Mouse (Mus musculus) olfactory bulb, adult 2 months (tissue): ENCODE measurements around the gene Amelx. TPM values are rescaled to one million over a fixed set of nuclear protein-coding genes. Genes with fewer than 3 reads are reported as not detected.

Source experiments
- H3K27ac ChIP-seq: fragments of 200-500 bp; 2 replicates; pipeline ENCODE4 v1.5.1; 2012; ENCODE audit warnings: low read depth, low read length; ENCODE audit not compliant: insufficient read depth
- H3K4me1 ChIP-seq: fragments of 200-500 bp; 2 replicates; pipeline ENCODE4 v1.6.1; 2012; ENCODE audit warnings: low read length; ENCODE audit not compliant: control insufficient read depth, insufficient read depth
- H3K4me3 ChIP-seq: fragments of 200-500 bp; 2 replicates; pipeline ENCODE4 v1.5.1; 2012; ENCODE audit warnings: mild to moderate bottlenecking, low read depth, low read length, moderate library complexity; ENCODE audit not compliant: insufficient read depth
- CTCF ChIP-seq: fragments of 200-500 bp; IDR thresholded peaks from 2 replicates; pipeline ENCODE4 v1.5.1; 2012; ENCODE audit warnings: low read depth, mild to moderate bottlenecking, low read length, moderate library complexity; ENCODE audit not compliant: insufficient read depth
- POLR2A ChIP-seq: fragments of 200-500 bp; IDR thresholded peaks from 2 replicates; pipeline ENCODE4 v1.6.1; 2012; ENCODE audit warnings: mild to moderate bottlenecking, low read depth, low read length, moderate library complexity; ENCODE audit not compliant: insufficient read depth
- WGBS: fragments of 180-500 bp; shearing (Covaris S2); methylation state at CpG from one replicate; pipeline ENCODE4 v1.1.7; 2018; 5-methylcytosine and 5-hydroxymethylcytosine counted together
- polyA plus RNA-seq: library from polyadenylated mRNA; stranded (reverse); fragments of >200 nt; gene quantifications from 2 replicates; pipeline ENCODE4 v1.2.4, GENCODE M21; 2012; ENCODE audit warnings: low replicate concordance; ENCODE audit not compliant: missing spikeins, insufficient read depth, insufficient read length

Gene Amelx
- polyA plus RNA-seq = not detected in 2 replicates

DNA sequence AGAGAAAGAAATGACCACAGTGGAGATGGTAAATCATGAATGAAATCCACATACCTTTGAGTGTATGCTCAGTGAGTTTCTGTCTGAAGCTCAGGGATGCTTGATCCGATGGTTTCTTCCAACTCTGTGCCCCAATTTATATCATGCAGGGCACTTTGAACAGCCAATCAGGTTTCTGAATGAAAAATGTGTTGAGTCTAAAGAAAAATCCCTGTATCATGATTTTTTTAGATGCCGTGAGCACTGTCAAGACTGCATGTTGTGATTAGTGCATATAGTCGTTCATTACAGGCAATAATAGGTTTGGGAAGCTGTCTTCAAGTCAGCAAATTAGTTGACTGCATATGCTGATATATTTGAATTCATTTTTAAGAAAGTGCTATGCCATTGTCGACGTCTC, at the start of gene Amelx:
TSS of gene Amelx (minus strand) at position 101 of the 400 bp plus-strand sequence.
- H3K27ac ChIP-seq = no peak within 1 kb of the TSS
- H3K4me1 ChIP-seq = no peaks in the 10 kb centered on the region
- no peak within 1 kb of the TSS for H3K4me3 ChIP-seq
- TF ChIP-seq CTCF = no peak
- no peak for TF ChIP-seq POLR2A
- 75% methylated on average over 5 of the region's 5 CpGs for WGBS

DNA sequence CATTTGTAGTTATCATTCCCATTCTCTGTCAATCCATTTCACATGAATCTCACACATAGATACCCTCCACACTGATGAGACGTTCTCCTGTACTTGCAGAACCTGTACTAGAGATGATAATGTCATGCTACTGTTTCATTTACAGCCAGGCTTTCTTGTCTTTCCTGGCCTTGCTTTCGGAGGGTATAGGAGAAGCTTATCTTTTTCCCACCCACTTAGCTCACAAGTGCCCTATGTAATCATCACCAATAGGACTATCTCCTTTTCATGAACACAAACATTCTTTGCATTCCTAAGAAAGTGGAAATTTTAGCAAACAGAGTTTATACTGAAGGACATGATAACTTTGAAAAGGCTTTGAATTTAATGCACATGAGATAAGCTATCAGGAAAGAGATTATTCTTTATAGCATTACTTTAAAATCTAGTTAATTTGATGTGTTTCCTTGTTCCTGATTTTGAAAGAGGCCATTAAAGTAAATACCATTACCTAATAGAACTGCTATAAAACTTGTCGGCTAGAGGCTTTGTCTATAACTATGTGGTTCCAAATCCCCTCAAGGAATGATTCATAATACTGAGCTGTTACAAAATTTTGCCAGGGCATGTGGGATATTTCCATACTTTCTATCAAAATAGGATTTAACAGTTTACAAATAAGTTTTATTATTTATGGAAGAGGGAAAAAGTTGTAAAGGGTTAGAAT, 35.5 kb upstream of the Amelx start:
- Histone ChIP-seq H3K4me1 (no peaks in the 10 kb centered on the region), H3K27ac (no peak overlapping the region), H3K4me3 (no peak overlapping the region)
- TF ChIP-seq CTCF (no peak), POLR2A (no peak)
- WGBS = 77% methylated on average over 3 of the region's 3 CpGs

DNA sequence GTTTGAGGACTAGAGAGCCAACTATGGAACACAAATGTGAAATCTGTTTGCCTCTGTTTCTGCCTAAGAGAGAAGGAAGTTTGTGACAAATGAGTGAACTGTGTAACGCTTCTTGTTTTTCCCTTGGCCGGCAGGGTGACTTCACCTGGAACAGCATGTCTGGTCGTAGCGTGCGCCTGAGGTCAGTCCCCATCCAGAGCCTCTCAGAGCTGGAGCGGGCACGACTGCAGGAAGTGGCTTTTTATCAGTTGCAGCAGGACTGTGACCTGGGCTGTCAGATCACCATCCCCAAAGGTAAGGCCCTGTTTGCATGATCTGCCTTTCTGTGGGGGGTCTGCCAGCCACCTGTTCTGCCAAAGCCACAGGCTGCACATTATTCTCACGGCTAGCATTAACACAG, 33.1 kb upstream of the Amelx start:
- Histone ChIP-seq H3K4me3 (no peak overlapping the region), H3K4me1 (no peaks in the 10 kb centered on the region), H3K27ac (no peak overlapping the region)
- WGBS = 83% methylated on average over 8 of the region's 8 CpGs
- TF ChIP-seq POLR2A (no peak), CTCF (no peak)

DNA sequence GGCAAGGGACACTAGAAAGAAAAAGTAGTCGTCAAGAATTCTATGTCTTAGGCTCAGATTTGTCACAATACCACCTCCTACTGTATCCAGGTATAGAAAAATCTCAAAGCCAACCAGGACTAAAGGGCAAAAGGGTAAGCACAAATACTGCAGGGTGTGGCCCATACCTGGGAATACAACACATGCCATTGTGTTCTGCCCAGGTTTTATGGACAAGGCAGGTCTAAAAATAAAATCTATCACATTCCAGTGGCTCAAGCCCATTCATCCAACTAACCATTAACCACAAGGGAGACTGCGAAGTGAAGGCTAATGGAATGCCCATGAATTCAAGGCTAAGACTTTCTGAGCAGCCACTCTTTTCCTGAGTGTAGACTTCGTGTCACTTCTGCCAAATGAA, 23.0 kb upstream of the Amelx start:
- Histone ChIP-seq H3K4me3 (no peak overlapping the region), H3K27ac (no peak overlapping the region), H3K4me1 (no peaks in the 10 kb centered on the region)
- WGBS = 69% methylated on average over 3 of the region's 3 CpGs
- TF ChIP-seq CTCF (no peak), POLR2A (no peak)

DNA sequence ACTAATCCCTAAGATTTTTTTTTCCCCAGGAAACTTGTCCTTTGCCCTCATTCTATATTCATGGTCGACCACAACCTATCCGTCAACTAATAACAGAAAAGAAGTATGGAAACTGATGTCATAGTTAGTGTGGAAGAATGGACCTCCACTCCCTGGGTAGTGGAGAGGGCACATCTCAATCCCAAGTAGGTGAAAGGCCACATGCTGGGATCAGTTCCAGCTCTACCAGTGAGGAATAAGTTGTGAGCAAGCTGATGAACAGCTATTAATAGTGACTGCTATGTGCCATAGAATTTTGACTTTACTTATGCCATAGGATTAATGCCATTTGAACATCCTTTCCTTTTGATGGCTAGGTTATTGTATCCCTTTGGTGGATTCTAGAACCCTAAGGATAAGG, 8.4 kb downstream of the Amelx start:
- no peak overlapping the region for H3K27ac ChIP-seq
- no peak for TF ChIP-seq CTCF
- TF ChIP-seq POLR2A = no peak
- H3K4me3 ChIP-seq = no peak overlapping the region
- H3K4me1 ChIP-seq = no peaks in the 10 kb centered on the region
- WGBS = 89% methylated on average over 2 of the region's 2 CpGs

DNA sequence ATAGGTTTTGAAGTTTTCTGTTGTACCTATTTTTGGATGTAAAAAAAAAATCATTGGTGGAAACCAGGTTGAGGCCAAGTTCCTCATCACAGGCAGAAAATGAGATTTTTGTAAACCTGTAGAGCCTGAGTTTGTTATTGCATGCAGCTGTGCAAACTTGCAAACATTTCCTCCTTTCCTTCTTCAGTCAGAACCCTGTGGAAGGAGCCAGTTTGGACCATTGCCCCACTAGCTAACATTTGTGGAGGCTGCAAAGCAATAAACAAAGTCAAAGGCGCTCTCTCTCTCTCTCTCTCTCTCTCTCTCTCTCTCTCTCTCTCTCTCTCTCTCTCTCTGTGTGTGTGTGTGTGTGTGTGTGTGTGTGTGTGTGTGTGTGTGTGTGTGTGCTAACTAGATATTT, 13.2 kb downstream of the Amelx start:
- Histone ChIP-seq H3K27ac (no peak overlapping the region), H3K4me3 (no peak overlapping the region), H3K4me1 (no peaks in the 10 kb centered on the region)
- TF ChIP-seq CTCF (no peak), POLR2A (no peak)
- whole genome bisulfite sequencing = 67% methylated on average over 1 of the region's 1 CpGs

DNA sequence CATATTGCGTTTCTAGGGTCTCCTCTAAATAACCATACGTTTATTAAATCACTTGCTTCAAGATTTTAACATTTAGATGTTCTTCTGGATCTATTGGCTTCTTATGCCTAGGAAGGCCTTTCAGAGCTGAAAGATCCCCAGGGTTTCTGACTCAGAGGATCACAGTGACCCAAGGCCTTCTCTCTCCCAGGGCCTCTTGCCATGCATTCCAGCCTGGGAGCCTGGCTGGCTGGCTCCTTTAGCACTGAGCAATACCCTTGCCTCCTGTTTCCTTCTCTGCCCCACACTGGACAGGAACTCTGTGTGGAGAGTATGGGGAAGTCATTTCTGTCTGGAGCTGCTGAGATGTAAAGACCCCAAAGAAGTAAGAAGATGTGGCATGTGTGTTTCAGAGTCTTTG, 16.0 kb downstream of the Amelx start:
- TF ChIP-seq POLR2A (no peak), CTCF (no peak)
- Histone ChIP-seq H3K4me1 (no peaks in the 10 kb centered on the region), H3K4me3 (no peak overlapping the region), H3K27ac (no peak overlapping the region)
- whole genome bisulfite sequencing = 92% methylated on average over 2 of the region's 2 CpGs

DNA sequence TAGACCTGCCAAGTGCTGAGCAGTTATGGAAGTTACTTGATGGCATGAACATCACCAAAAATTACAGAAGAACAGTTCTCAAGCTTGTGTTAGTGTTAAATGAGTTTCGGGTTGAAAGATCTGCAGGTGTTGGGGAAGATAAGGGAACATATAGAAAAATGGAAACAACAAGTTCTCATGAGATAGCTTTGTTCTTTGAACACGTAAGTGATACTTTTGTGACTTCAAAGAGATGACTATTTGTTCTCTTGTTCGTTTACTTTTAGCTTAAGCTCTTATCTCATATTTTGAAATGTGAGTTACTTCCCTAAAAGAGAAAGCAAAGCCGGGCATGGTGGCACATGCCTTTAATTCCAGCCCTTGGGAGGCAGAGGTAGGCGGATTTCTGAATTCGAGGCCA, 28.6 kb downstream of the Amelx start:
- Histone ChIP-seq H3K4me3 (no peak overlapping the region), H3K4me1 (no peaks in the 10 kb centered on the region), H3K27ac (no peak overlapping the region)
- 86% methylated on average over 6 of the region's 6 CpGs for WGBS
- no peak for TF ChIP-seq POLR2A

DNA sequence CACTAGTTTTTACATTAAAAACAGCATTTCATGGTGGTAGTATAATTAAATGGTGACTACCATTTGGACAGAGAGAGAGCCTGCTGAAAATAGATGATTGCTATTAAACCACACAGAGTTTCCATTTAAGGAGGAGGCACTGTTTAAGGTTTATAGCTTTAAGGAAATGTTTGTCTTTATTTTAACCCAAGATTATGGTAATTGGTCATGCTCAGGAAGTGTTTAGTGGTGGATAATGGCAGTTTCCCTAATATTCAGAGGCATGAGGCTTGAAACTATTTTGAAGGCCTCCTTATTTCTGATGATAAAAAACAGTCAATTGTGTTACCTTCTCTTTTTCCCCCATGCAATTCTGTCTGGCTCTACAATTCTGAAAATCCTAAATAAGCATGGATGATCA, 33.2 kb downstream of the Amelx start:
- H3K4me1 ChIP-seq = no peaks in the 10 kb centered on the region
- H3K4me3 ChIP-seq = no peak overlapping the region
- TF ChIP-seq CTCF (no peak), POLR2A (no peak)
- H3K27ac ChIP-seq = no peak overlapping the region

DNA sequence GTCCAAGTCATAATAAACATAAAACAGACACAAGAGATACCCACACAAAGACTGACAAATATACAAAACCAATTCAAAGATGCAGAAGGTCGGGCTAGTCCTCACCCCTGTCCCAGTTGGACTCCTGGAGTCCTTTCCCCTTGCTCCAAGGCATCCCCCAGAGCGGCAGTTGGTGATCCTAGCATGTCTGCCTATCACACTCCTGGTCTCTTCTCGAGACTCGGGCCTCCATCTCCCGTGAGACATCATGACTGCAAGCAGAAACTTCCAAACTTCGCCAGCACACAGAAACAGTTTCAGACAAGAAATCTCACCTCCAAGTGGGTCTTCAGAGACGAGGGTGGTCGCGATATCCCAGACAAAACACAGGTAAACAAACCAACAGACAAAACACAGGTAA, 46.5 kb downstream of the Amelx start:
- H3K4me3 ChIP-seq = no peak overlapping the region
- H3K4me1 ChIP-seq = no peaks in the 10 kb centered on the region
- no peak overlapping the region for H3K27ac ChIP-seq
- no peak for TF ChIP-seq CTCF
- TF ChIP-seq POLR2A = no peak
- 83% methylated on average over 9 of the region's 9 CpGs for WGBS
